Mouse (Mus musculus) c-Kit-positive CD71-negative TER-119-negative erythroid progenitor cells, embryonic 14.5 days (primary cell): Measurements from ENCODE around the gene Ltbr.
"Not testable (repeated sequence)": the region's sequence is repeated elsewhere in the genome, so short reads cannot be mapped to it uniquely, and the experiment has no call there.

ENCODE experiments used
- DNase-seq: peaks from one replicate; pipeline ENCODE4 v3.0.0-alpha.2; 2013; ENCODE audit warnings: low read depth

The Ltbr gene

DNA sequence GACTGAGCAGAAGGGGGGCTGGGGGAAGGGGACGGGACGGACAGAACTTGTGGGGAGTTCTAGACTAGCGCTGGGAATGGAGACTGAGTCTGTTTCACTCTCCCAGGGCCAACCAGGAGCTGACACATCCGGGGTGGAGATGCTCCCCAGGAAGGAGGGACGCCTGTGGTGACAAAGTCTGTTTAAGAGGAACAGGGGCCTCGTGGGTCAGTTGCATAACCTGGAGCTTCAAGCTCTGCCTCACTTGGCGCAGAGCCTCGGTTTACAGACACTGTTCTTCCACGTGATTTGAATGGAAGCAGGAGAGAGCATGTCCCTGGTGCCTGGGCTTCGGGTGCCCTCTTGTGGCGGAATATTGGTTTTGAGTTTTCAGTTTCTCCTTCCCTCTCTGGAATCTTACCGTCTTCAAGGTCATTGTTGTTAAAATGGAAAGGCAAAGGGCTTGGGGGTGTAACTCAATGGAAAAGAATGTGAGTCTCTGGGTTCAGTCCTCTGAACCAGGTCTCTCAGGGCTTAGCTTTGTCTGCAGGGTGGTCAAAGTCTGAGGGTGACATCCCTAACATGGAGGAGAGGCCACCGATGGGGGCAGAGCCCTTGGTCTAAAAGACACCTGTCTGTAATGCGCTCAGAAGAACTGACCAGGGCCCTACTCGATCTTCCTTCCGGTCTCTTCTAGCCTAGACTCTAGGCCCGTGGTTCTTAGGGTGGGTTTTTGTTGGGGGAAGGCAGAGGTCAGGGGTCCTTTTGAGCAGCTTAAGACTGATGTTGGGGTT, 42.0 kb downstream of the Ltbr start:
- DNase-seq, result peak; percentile 89

GRCm38 (mm10) chr6:125268799-125269198, 44.9 kb downstream of the Ltbr start:
- no peak for DNase-seq

GRCm38 (mm10) chr6:125267469-125267868, 46.2 kb downstream of the Ltbr start:
- no peak for DNase-seq

- not testable (repeated sequence) for DNase-seq
These were observed 47.1 kb downstream of the Ltbr start for GRCm38 (mm10) chr6:125266600-125266999.

DNA sequence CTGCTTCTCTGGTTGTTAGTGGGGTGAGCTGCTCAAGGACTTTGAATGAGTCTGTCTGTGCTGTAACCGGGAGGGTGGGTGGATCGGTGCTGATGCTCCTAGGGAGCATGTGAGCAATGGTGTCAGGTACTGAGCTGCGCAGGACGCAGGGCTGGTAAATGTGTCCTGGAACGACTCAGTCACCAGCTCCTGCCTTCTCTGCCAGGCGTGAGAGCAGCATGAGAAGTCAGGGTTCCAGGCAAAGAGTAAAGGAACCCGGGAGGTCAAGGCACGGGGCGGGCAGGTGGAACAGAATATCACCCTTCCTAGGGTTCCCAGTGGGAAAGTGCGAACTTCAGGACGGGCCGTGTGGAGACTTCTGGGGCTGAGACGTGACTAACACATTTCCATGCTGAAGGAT, 47.6 kb downstream of the Ltbr start:
- no peak for DNase-seq

- no peak for DNase-seq
These were observed 48.4 kb downstream of the Ltbr start for GRCm38 (mm10) chr6:125265239-125265638.

- no peak for DNase-seq
These were observed 49.5 kb downstream of the Ltbr start for GRCm38 (mm10) chr6:125264219-125264618.

DNA sequence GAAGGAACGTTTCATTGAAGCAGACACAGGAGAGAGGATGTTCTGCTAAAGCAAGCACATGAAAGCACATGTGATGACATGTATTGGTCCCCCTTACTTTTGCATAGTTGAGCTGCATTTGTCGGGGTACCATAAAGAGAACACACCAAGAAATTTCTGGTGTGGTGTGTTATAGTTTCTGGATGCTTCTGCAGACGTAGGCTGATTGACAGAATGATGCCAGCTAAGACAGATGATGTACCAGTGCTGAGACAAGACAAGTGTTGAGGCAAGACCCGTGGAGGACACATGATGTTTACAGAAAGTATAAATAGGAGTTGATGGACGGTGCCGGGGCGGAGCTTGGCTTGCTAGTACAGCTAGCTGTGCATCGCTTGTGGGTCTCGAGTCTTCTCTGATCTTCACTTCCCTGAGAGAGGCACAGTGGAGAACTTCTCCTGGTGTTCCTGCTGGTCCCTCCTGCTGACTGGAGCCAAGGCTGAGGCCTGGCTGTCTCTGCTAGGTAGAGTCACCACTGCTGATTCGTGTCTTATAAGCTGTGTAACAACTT, 53.6 kb downstream of the Ltbr start:
- DNase-seq, result no peak
